Mouse (Mus musculus): ENCODE measurements around the gene Tmem255b.

The Tmem255b gene

DNA sequence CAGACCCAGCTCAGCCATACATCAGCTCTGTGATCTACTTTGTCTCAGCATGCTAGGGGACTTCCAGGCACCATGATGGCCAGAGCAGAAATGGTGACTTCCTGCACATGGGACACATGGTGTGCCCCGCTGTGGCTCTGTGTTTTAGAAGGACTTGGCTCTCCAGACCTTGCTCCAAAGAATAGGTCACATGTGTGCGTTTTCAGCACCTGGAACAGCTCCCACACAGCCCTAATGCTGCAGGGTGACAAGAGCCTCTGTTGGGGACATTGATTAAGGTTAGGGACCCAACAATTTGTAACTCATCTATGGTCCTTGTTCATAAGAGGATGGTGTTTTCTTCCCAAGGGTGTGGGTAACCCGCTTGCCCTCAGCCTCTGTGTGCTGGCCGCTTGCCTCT, 13.2 kb downstream of the Tmem255b start:
- DNase-seq: no peak

DNA sequence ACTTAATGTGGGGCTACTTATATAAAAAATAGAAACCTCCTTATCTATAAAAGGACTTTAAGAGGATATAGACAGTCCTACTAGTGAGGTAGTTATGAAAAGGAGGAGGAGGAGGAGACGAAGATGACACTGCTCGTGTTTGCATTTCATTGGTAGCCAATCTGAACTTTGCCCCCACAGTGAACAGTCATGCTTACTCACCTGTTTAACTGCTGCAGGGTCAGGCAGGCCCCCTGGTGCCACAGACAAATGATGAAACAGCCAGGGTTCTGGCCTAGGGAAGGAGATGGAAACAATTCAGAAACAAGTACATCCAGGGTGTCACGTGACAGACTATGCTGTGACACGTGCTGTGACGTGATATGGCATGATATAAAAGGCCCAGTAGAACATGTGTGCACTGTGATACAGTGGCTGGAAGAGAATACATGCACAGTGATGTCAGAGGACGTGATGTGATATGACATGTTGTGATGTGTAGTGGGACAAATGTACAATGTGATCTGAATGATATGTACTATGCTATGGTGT, 16.8 kb downstream of the Tmem255b start:
- DNase-seq: no peak

DNA sequence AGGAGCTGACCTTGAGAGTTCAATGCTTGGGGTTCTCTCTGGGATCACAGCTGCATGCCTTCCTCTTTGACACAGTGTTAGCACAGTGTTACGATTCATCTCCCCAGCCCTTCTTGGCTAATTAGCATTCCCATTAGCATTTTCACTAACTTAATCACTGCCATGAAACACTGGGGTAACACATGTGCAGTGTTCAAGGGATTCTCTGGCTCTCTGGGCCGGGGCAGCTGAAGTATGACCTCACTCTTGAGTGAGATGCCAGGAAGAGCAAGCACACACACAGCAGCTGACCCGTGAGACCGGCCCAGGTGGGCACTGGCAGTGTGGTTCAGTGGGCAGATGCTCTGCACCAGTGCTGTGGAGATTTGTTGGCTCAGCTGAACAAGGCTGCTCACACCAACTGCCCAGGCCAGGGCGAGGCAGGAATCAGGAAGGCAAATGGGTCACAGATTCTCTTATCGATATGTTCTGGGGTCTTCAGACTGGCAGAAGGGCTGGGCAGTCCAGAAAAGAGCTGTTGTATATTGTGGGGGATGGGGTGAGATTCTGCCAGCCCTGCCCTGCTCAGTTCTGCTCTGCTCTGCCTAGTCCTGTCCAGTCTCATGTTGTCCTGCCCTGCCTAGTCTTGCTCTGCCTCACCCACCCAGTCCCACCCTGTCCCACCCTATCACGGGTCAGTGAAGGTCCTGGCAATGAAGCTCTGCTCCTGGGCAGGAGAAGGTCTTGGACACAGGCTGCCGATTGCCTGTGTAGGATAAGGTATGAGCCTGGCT, 19.5 kb downstream of the Tmem255b start:
- no peak for DNase-seq

DNA sequence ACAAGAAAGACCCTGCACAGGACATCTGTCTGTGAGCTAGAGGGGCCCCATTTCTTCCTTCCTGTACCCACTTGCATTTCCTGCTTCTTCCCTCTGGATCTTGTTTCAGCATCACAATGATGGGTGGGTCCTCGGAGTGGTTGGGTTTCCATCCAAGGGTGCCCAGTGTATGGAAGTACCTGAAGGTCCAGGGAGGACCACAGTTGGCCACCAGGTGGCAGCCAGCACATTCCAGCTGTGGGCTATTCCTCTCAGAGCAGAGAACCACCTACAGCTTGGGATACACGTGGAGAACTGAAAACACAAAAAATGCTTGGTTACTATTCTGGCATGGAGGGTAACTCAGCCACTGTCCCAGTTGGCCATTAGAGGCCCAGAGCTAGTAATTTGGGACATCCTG, 20.3 kb downstream of the Tmem255b start:
- no peak for DNase-seq

DNA sequence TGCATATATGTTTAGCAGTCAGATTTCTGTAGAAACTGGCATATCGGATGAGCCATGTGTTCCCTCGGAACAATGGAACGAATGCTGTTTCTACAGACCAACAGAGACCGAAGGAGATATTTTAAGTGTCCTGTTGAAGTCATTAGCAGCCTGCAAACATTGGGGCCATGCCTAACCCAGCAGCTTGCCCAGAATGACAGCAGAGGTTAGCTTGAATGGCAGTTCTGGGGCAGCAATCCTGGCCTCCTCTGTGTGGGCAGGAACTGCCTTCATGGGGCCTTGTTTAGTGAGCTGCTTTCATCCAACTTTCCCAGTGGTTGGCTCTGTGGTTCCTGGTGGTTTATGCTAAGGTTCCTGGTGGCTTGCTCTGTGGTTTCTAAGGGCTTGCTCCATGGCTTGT, 24.4 kb downstream of the Tmem255b start:
- DNase-seq: no peak

DNA sequence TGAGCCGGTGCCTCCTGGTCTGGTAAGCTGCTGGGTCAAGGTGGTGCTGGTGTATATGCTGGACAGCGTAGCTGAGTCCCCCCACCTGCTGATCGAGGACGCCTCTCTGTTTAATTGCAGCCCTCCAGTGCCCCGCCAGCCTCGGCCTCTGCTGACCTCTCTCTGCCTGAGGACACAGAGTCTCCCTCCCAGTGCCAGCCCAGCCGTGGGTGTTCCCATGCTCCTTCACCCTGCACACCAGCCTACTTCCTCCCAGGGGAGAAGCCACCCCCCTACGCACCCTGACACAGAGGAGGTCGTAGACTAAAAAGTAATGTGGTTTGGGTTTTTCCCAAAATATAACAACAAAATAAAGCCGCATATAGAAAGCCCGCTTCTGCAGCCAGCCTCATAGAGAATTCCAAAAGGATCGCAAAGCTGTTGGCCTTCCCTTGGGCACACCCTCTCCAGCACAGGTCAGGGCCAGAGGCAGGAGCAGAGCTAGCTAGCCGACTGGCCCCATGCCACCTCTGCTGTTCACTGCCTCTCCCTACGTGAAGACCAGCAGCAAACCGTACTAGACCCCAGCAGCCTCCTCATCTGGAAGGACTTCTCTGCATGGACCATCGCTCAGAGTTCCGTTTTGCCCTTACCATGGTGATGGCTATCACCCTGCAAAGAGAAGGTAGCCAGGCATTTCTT, 26.2 kb downstream of the Tmem255b start:
- no peak for DNase-seq

DNA sequence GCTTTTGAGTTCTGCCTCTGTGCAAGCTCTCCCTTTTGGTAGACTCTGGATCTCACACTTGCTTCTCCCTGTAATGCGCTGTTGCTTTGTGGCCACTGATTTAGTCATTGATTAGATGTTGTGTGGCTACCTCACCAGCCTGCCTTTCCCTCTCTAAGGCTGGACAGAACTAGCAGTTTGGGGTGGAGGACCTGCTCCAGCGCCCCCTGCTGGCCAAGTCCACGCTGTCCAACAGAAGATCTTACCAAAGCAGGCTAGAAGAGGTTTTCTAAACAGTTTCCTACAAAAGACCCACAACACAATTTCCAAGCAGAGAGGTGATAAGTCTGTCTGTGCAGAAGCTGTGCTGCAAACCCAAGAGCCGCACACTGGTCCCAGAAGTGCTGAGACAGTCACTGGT, 26.9 kb downstream of the Tmem255b start:
- peak; percentile 67 for DNase-seq

DNA sequence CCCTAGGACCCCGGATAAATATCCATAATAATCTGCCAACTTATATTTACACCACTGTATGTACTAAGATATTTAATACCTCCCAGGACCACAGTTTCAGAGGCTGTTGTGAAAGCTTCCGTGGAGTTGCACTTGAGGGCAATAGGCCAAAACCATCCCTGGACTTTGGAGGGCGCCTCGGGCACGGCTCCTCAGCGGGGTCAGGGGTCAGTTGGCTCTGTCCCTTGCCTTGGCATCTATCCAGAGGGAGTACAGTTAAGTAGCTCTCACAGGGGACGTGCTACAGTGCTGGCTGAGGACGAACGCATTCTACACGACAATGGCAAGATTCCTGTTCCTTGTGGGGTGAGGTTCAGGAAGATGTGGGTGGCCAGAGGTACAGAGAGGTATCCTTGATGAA, 27.4 kb downstream of the Tmem255b start:
- DNase-seq: no peak

DNA sequence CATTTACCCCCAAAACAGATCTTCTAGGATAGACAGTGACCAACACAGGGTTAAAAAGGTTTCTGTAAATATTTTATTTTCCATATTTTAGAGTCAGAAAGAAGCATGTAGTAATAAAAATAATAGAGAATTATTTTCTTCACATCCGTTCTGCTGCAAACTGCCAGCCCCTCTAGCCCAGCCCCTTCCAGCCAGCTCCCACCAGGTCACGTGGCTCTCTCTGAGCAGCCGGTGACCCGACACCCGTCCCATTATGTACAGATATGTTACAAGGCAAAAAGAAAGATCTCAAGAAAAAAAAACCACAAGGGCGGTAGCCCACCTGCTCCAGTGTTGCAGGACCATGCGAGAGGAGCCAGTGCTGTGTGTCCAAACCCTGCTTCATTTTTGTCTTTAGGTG, 30.3 kb downstream of the Tmem255b start:
- DNase-seq: no peak

DNA sequence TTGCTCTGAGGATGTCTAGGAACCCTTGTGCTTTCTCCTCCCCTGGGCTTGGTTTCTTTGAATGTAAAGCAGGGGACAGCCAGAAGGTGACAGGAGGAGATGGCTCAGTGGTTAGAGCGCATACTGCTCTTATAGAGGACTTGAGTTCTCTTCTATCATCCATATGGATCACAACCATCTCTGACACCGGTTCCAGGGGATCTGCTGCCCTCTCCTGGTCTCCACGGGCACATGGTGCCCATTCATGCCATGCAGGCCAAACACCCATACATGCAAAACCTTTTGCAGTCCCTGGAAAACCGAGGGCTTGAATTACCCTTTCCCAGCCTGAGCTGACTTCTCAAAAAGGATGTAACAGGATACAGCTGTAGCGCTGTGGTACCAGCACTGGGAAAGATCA, 32.0 kb downstream of the Tmem255b start:
- DNase-seq: no peak

DNA sequence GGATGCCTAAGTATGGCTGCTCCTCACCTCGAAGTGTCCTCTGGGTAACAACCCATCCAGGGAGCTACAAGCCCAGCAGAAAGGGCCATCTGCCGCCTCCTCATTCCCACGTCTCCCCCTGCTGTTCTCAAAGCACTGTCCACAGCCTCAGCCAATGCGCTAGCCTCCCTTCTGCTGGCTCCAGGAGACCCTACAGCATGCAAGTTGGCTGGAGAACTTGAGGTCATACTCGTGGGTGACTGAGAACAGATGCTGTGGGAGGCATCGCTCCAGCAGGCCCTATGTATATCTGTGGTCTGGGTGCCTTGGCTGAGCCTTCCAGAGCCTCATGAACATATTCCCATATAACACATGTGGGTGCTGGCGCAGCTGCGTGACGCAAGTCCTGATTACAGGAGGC, 33.7 kb downstream of the Tmem255b start:
- DNase-seq: no peak

DNA sequence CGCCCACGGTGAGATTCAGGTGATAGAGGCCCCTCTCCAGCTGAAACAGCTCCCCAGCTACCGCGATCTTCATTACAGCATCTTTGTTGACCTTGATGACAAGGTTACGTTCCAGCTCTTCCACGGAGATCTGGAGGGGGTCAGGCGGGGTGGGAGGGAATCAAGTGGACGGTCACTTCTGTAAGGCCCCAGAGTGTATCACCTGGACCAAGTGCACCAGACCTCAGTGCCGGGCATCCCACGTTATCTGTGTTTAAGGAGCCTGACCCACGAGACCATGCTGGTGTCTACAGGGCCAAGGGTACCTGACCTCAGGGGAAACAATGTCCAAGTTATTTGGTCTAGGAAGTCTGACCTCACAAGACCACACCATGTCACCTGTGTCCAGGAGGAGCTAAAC, 36.5 kb downstream of the Tmem255b start:
- no peak for DNase-seq

DNA sequence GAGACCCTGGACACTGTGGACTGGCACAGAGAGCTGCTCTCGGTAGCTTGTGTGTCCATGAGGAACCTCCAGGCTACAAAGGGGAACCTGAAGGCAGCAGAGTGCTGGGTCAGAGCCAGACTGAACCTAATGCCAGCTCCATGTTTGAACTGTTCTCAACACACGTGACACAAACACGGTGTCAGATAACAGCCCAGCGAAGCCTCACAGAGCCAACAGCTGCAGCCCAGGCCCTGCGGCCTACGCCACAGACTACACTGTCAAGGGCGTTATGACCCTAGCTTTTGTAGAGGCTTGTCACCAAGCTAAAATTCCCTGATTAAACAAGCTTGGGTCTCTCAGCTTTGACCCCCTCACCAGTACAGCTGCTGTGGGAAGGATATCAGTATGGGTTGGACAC, 37.3 kb downstream of the Tmem255b start:
- no peak for DNase-seq

DNA sequence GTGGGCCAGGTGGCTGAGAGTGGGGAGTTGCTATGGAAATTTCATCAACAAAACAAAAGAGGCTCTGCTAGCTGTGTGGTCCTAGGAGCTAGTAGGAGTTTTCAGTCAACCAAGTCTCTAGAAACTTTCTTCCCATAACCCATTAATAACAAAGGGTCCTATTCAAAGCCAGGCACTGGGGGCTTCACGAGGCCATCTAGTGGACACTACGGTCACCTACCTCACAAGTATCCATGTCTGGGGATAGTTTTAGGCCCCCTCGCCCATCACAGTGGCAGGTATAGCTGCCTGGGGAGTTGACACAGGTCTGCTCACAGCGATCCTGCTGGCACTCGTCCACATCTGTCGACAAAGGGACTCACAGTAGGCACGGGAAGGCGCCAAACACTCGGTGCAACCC, 40.9 kb downstream of the Tmem255b start:
- DNase-seq: no peak

DNA sequence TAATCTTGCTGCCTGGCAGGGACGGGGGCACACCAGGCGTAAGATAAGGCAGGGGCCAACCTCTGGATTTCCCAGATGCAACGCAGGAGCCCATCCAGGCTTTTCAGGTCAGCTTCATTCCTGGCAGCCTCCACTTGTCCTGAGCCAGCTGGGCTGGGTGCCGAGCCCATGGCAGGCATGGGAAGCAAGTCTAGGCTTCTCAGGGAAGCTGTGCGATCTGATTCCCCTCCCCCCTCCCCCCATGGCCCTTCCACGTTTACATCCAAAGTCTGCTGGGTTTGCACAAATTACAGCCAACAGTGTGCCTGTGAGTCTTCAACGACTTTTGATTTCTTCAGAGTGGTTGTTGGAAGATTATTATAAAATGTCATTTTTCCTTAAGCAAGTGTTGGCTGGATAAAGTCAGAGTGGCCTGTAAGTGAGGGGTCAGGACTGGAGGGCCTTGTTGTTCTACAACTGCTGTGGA, 46.1 kb downstream of the Tmem255b start:
- no peak for DNase-seq

DNA sequence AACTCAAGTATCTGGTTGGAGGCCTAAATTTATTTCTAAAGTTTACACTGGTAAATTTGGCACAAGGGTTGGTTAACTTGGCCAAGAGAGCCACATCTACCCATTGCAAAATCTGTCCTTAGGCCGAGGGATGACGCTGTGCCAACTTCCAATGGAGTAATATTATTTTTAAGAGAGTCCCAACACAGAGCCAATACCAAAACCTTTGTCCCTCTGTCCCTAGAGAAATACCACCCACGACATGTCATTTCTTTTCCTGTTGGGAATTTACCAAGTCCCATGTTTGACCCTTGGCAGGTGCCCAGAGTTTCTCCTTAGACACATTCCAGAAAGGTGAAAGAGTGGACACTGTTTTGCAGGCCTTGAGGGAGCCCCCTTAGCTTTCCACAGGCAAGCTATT, 46.6 kb downstream of the Tmem255b start:
- no peak for DNase-seq

DNA sequence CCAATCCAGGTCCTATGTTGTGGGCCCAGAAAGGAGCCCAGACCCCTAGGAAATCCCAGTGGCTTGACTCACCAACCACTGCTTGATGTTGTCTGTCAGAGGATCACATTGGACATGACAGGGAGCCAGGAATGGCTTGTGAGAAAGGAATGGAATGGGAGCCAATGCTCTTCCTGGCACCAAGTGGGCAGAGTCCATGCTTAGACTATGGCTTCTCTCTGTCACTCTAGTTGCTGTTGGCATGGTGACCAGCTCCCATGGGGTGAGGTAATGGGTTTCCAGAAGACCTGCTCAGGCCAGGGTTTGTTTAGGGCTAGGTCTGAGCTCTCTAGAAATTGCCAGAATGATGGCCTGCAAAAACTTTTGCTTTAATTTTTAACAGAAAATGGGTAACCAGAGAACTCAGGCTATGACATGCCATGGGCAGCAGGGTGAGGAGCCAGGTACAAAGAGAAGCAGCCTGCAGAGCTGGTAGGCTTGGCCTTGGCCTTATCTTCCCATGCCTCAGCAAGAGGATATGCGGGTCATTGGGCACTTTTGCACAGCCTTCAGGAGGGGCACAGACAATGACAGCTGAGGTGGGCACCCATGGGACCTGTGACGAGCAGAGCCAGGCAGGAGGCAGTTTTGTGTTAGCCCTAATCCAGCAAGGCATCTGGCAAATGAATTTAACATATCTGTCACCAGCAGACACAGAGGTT, 47.3 kb downstream of the Tmem255b start:
- DNase-seq: no peak

DNA sequence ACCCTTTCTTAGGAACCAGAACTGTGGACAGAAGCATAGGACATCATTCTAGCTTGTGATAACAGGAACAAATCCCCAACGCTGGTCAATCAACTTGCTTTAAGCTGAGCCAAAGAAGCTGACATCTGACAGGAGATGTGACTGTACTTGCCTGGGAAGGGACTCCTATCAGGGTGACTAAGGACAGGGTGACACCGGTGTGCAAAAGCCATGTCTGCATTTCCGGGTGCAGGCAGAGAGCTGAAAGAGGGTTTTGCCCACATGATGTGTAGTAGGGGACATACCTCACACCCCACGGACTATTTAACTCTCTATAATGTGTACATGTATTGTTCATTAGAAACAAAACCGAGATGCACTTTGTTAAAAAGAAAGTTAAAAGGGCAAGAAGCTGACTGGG, 48.2 kb downstream of the Tmem255b start:
- DNase-seq: no peak

DNA sequence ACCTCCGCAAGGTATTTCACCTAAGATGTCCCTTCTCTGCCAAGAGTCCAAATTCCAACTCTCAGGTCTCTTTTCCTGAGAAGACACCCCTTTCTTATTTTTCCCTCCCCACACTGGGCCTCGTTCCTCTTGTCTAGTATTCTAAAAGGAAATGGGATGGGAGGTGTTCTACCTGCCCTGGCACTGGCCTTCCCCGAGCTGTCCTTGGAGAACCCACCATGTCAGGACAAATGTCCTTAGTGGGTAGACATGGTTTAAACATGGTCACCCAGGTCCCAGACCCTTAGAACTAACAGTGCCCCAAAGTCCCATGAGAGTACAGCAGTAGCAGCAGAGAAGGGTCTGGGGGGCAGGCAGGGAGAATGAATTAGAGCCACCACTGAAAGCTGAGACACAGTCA, 54.4 kb downstream of the Tmem255b start:
- no peak for DNase-seq

DNA sequence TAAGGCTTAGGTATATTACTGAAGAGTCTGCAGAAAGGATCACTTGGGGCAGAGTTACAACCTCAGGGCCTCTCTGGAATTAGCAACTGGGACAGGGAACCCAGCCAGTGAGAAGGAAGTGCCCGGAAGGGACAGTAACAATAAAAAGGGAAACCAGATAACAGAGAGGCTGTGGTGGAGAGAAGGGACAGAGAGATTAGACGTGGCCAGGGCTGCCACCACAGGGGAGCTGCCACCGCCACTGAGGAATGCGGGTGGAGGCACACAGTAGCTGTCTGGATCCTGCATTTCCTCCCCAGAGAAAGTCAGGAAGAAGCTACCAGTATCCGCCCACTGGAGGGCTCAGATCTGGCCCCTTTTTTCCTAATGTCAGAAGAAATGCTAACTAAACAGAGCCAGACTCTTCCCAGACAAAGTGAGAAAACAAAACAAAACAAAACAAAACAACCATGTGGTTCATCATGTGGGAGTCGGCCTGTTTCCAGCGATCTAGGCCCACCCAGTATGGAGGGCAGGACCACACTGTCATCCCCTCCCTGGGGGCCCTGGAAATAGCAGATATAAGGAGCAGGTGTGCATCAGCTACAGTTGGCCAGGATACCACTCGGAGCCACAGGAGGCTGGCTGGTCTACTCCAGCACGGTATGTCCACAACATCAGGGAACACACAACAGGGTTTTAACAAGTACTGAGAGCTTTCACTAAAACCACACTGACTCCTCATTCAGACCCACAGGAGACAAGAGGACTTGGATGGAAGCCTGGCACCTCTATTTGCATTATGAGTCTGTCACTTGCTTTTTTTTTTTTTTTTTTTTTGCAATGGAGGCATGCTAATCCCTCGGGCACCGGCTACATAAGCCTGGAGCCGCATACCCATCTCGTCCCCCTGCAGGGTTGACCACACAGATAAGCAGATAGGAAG, 55.3 kb downstream of the Tmem255b start:
- no peak for DNase-seq

DNA sequence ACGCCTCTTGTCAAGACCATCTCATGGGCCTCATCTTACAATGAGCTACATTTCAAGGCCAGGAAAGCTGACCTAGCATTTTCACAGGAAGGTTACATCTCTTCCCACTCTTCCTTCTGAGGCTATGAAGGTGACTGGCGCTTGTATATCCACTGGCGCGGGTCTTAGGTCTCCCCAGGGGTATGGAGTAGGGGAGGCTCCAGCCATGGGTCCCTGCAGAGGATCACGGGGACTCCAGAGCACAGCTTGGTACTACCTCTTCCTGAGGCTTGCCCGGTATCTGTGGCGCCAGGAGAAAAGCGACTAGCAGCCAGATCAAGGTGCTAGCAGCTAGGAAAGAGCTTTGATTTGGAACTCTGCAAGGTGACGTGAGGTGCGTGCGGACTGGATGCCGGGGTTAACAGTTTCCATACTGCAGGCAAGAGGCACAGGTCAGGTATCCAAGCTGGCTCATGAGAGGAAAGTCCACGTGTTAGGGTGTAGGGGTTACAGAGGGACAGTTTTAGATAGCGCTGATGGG, 56.6 kb downstream of the Tmem255b start:
- no peak for DNase-seq
